Mouse (Mus musculus): ENCODE data around the gene Chaf1a.

Chaf1a gene

GRCm38 (mm10) chr17:56020400-56021084, 19.7 kb upstream of the Chaf1a start:
- no peak for DNase-seq (ENCODE audit: low spot score in 2 of 2)

DNA sequence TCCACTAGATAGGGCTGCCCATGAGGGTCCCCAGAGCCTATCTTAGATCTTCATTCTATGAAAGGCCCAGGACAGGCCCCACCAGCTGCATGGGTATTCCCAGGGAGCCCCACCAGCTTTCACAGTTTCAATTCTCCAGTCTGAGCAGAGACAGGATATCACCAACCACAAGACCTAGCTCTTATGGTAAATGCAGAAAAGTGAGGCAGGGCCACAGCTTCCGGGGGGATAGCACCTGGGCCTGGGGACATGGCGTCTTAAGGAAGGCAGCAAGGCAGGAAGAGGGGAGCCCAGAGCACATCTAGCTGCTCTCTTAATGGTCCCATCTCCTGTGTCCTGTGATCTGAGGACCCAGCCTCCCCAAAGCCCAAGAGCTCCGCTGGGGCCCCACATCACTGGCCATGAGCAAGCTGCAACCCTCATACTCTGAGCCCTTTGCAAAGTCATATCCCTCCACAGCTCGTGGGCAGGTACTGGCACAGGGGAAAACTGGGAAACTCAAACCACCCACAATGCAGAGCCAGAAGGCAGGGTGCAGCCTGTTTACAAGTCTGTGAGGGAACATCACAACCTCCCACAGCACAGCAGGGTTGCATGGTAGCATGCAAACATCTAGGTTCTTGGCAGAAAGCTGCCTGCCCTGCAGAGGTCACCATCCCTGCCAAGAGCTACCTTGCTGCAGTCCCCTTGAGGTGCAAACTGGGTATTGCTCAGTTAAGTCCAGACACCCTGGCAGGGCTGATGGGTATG, 18.9 kb upstream of the Chaf1a start:
- no peak for DNase-seq (ENCODE audit: low spot score in 2 of 2)

DNA sequence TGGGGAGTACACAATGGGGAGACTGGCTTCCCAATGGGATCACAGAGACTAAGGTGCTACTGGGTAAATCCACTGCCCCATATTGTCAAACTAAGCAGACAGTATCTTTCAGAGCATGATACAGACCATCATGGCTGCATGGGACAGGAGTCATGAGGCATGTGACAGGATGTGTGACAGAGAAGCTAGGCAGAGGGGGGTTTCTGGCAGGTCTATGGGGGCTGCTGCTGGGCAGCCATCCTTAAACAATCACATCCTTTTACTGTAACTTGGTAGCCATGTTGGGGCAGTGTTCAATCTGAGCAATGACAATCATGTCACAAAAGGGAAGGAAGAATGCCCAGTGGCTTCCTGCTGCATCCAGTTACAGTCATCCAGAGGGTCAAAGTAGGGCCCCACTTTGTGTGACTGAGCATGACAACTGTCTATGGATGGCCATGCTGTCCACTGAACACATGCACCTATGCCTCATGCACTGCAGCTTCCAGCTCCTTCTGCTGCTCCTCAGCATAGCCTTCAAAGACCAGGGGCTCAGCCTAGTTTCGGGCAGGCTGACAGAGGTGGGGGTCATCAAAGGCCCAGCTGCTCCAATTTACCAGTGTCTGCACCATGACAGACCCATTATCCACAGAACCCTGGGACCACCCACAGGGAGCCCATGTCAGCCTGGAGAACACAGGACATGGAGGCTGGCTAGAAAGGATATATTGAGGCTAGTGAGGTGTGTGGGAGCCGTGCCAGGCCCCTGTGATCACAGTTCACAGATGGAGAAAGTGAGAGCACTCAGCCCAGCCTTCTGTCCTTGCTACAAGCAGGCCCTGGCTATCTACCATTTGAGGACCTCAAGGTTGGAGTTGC, 17.9 kb upstream of the Chaf1a start:
- DNase-seq (ENCODE audit: low spot score in 2 of 2), result no peak

DNA sequence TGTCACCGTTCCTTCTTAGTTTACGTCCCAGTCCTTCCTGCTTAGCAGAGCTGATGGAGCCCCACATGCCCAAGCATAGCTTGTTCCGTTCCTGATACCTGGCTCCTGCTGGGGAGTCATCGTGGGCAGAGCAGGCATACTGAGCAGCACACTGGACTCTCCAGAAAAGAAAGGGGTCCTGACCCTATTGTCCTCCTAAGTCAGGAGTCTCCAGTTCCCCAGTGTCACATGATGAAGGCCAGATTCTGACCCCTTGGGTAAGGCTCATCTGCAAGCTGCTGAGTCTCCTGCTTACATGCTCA, 17.3 kb upstream of the Chaf1a start:
- no peak for DNase-seq (ENCODE audit: low spot score in 2 of 2)

- DNase-seq (ENCODE audit: low spot score in 2 of 2), result no peak
Measured at GRCm38 (mm10) chr17:56023386-56023785, 16.9 kb upstream of the Chaf1a start.

GRCm38 (mm10) chr17:56024476-56024875, 15.8 kb upstream of the Chaf1a start:
- DNase-seq (ENCODE audit: low spot score in 2 of 2), result no peak

DNA sequence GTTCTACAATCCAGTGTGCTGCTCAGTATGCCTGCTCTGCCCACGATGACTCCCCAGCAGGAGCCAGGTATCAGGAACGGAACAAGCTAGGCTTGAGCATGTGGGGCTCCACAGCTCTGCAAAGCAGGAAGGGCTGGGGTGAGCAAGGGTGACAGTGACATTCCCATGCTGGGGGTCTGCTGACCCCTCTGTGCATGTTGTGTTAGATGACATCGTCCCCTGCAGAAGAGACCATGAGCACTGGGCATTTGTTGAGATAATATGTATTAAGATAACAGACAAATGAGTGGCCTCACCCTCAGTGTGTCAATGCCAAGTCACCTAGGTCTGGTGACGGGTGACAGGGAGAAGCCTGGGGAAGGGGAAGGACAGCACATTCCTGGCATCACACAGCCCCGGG, 15.3 kb upstream of the Chaf1a start:
- no peak for DNase-seq (ENCODE audit: low spot score in 2 of 2)

DNA sequence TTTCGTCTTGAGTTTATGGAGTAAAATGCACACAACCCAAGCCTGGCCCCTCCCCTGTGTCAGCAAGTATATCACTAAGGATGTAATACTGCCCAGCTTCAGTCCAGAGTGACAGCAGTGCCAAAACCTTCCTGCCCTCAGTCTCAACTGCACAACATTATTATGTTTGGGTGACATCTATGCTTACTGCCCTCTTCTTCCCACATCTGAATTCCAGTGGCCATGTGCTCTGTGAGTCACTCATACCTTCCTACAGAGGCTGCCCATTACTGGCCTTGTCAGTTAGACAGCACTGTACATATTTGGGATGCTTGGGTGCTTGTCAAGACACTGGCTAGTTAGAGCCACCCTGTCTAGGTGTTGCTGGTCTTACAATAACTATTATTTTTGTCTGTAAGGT, 13.9 kb upstream of the Chaf1a start:
- DNase-seq (ENCODE audit: low spot score in 2 of 2), result no peak

DNA sequence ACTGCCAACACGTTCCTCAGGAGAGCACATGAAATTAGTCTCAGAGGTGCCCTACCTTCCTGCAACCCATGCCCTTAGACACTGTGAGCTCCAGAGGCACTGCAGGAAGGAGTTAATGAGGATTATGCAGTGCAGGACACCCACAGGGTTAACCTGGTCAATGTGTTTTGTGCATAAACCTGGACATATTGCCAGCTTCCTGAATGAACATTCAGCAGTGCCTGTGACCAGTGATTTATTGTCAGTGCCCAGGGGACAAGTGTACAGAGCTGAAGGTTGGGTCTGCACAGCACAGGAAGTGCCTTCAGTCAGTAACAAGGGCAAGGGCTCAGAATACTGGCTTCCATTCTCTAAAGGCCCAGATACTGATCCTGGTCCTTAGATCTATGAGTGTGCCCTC, 13.4 kb upstream of the Chaf1a start:
- DNase-seq (ENCODE audit: low spot score in 2 of 2), result no peak

DNA sequence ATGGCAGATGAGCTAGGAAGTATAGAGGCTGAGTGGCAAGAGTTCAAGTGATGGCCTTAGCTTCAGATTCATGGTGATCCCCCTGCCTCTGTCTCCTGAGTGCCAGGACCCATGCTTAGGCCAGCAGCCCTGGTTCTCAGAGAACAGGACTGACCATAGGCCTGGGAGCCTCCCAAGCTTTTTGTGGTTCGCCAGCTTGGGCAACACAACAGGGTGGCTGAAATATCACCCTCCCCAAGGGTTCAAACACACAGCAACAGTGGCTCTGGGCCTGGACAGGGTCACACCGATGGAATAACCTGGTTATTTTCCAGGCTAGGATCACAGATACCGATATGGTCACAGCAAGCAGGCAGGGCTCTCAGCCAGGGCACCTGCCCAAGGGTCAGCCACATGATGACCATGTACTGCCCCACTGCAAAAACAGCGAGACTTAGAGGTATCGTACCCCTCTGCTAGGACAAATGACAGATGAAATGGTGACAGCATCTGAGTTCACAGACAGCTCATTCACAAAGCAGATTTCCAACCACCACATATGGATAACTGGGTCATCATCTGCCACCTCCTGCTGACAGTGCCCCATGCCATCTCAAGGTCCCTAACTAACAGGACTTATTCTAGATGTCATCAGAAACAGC, 12.3 kb upstream of the Chaf1a start:
- DNase-seq (ENCODE audit: low spot score in 2 of 2), result no peak

DNA sequence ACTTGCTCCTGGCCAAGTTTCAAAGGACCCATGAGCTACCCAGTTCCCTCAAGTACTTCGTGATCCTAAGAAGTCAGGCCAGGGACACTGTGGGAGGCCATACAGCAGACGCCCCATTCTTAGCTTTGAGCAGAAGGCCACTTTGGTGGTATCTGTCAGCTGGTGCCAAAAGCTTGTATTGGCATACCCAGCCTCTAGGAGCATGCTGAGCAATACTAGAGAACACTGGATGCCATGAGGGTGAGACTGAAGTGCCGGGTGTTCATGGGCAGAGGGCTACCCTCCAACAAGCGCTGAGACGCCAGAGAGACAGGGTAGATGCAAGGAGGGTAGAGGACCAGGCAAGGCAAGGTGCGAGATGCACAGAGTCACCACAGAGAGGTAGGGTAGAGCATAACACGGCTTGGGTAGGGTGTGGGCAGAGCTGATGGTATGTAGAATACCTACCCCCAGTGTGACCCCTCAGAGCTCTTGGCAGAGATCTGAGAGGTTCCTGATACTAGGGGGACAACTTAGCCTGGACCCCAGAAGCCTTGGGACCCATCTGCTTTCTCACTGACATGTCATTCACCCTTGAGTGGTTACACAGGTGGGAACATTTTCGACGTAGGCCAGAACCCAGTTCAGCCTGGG, 9.9 kb upstream of the Chaf1a start:
- no peak for DNase-seq (ENCODE audit: low spot score in 2 of 2)

- DNase-seq (ENCODE audit: low spot score in 2 of 2), result no peak
Measured at GRCm38 (mm10) chr17:56030919-56031318, 9.3 kb upstream of the Chaf1a start.

- DNase-seq (ENCODE audit: low spot score in 2 of 2), result no peak
Measured at GRCm38 (mm10) chr17:56031431-56031830, 8.8 kb upstream of the Chaf1a start.

GRCm38 (mm10) chr17:56032127-56032733, 8.0 kb upstream of the Chaf1a start:
- no peak for DNase-seq (ENCODE audit: low spot score in 2 of 2)

GRCm38 (mm10) chr17:56032831-56033230, 7.4 kb upstream of the Chaf1a start:
- no peak for DNase-seq (ENCODE audit: low spot score in 2 of 2)

DNA sequence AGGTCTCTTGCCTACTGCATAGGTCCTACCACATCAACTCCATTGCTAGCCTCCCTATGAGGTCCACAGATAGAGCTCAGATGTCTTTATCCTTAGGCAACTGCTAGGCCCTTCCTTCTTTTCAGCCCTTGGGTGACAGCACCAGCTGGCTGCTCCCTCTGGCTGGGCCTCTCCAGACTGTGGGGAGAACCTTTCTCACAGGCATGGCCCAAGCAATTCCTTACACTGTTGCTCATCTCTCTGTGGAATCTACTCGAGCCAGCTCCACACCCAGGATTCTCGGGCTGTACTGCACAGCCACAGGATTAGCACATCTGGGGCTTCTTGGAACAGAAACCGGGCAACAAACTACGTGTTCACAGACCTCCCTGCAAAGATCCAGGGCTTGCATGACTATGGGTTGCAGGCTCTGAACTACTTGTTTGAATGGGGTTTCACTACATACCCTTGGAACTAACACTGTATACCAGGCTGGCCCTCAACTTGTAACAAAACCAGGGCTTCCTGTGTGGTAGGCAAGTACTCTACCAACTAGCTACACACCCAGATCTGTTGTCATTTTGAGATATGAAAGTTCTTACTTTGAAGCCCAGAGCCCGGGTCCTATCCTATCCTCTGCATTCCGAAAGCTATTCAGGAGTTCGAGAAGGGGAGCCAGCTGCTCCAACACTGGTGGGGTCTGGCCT, 6.1 kb upstream of the Chaf1a start:
- no peak for DNase-seq (ENCODE audit: low spot score in 2 of 2)

GRCm38 (mm10) chr17:56034726-56035100, 5.5 kb upstream of the Chaf1a start:
- DNase-seq (ENCODE audit: low spot score in 2 of 2), result no peak

- no peak for DNase-seq (ENCODE audit: low spot score in 2 of 2)
Measured at GRCm38 (mm10) chr17:56035216-56035615, 5.0 kb upstream of the Chaf1a start.

- DNase-seq (ENCODE audit: low spot score in 2 of 2), result peak; percentile 98 to 99
Measured at GRCm38 (mm10) chr17:56036176-56036900, 3.9 kb upstream of the Chaf1a start, which contains the start of gene Sh3gl1. Gene Sh3gl1, minus strand, starts transcription at chr17:56036635.

GRCm38 (mm10) chr17:56036901-56037287, 3.3 kb upstream of the Chaf1a start:
- DNase-seq (ENCODE audit: low spot score in 2 of 2), result no peak

All from urinary bladder, postnatal 36 days (tissue).